Mouse (Mus musculus) neural tube, embryonic 15.5 days (tissue): Measurements from ENCODE around the gene Avp. TPM values are rescaled to one million over a fixed set of nuclear protein-coding genes. Genes with fewer than 3 reads are reported as not detected.

Experiments
- ATAC-seq: fragments of 200-750 bp; cut with Nextera tagmentation; 2 replicates; pipeline ENCODE4 v1.8.0; 2017; ENCODE audit warnings: mild to moderate bottlenecking, moderate TSS enrichment, moderate library complexity; ENCODE audit not compliant: low FRiP score
- H3K27ac ChIP-seq: fragments of 300-500 bp; sonication (generic); replicated peaks from 2 replicates; pipeline ENCODE4 v1.5.1; 2015; ENCODE audit warnings: mild to moderate bottlenecking, inconsistent platforms
- H3K27me3 ChIP-seq: fragments of 300-500 bp; sonication (generic); replicated peaks from 2 replicates; pipeline ENCODE4 v1.6.1; 2015; ENCODE audit warnings: inconsistent platforms
- H3K36me3 ChIP-seq: fragments of 300-500 bp; sonication (generic); 2 replicates; pipeline ENCODE4 v1.6.1; 2015; ENCODE audit warnings: inconsistent platforms
- H3K4me1 ChIP-seq: fragments of 300-500 bp; sonication (generic); 2 replicates; pipeline ENCODE4 v1.6.1; 2015; ENCODE audit warnings: inconsistent platforms
- H3K4me2 ChIP-seq: fragments of 300-500 bp; sonication (generic); 2 replicates; pipeline ENCODE4 v1.6.1; 2015; ENCODE audit warnings: inconsistent platforms, mild to moderate bottlenecking, moderate library complexity
- H3K4me3 ChIP-seq: fragments of 300-500 bp; sonication (generic); replicated peaks from 2 replicates; pipeline ENCODE4 v1.5.1; 2015; ENCODE audit warnings: mild to moderate bottlenecking, inconsistent platforms
- H3K9ac ChIP-seq: fragments of 300-500 bp; sonication (generic); replicated peaks from 2 replicates; pipeline ENCODE4 v1.6.1; 2015; ENCODE audit warnings: mild to moderate bottlenecking, inconsistent platforms
- H3K9me3 ChIP-seq: fragments of 300-500 bp; sonication (generic); replicated peaks from 2 replicates; pipeline ENCODE4 v1.6.1; 2016; ENCODE audit warnings: inconsistent platforms
- WGBS: fragments of 180-500 bp; shearing (Covaris S2); methylation state at CpG from one replicate; pipeline ENCODE4 v1.1.7; 2015; ENCODE audit warnings: mixed read lengths; 5-methylcytosine and 5-hydroxymethylcytosine counted together
- microRNA-seq: library from miRNA; unstranded; fragments of <30 nt; microRNA quantifications from one replicate; pipeline ENCODE4, GENCODE M21; 2017
- polyA plus RNA-seq: library from polyadenylated mRNA; unstranded; fragments of >200 nt; fragmentation: Nextera tagmentation; extraction: Ambion mirVana; gene quantifications from 2 replicates; pipeline ENCODE4 v1.2.1, GENCODE M21; 2015

Gene Avp
- polyA plus RNA-seq, 1 experiment from 2014 or later = not detected

DNA sequence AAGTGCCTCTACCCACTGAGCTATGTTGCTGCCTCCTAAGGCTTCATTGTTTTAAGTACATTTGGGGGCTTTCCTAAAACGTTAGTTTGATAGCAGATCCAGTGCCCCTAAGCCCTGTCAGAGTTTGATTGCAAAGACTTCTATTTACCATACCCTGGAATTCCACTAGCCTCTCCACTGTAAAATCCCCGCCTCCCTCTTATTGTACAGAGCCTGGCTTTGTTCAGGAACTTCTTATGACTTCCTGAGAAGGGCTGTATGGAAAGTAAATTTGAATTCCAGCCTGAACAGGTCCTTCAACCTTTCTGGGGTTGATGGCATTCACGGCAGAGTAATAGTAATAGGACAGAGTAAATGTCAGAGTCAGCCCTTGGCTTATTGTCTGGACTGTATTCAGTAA lies 45.5 kb downstream of the Avp start:
- no peak overlapping the region for H3K4me2 ChIP-seq
- no peaks in the 10 kb centered on the region for H3K9me3 ChIP-seq
- H3K4me3 ChIP-seq = no peak overlapping the region
- no peak for ATAC-seq
- peaks cover 89% of the 10 kb centered on the region for H3K36me3 ChIP-seq
- H3K27me3 ChIP-seq = no peaks in the 10 kb centered on the region
- no peak overlapping the region for H3K9ac ChIP-seq
- no peak overlapping the region for H3K27ac ChIP-seq
- 76% methylated on average over 3 of the region's 3 CpGs for WGBS
- H3K4me1 ChIP-seq = no peaks in the 10 kb centered on the region

DNA sequence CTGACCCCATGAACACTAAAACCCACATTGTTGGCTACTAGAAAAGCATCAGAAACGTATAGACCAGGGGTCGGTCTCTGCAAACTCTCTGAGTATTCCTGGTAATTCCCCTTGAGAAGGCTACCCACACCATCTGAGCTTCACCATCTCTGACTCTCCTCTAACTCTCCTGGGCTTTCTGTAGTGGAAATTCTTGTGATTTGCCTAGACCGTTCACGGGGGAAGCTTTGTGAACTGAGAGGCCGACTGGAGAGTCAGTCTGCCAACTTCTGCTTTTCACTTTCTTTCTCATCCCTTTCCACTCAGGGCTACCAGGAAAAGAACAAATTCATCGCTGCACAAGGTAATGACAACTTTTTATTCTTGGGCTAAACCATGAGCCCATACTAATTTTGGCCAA lies 47.3 kb downstream of the Avp start:
- Histone ChIP-seq H3K36me3 (peaks cover 81% of the 10 kb centered on the region), H3K9me3 (no peaks in the 10 kb centered on the region), H3K9ac (no peak overlapping the region), H3K4me3 (no peak overlapping the region), H3K4me2 (no peak overlapping the region), H3K27me3 (no peaks in the 10 kb centered on the region), H3K27ac (no peak overlapping the region), H3K4me1 (no peaks in the 10 kb centered on the region)
- WGBS = 91% methylated on average over 6 of the region's 6 CpGs
- ATAC-seq = no peak

DNA sequence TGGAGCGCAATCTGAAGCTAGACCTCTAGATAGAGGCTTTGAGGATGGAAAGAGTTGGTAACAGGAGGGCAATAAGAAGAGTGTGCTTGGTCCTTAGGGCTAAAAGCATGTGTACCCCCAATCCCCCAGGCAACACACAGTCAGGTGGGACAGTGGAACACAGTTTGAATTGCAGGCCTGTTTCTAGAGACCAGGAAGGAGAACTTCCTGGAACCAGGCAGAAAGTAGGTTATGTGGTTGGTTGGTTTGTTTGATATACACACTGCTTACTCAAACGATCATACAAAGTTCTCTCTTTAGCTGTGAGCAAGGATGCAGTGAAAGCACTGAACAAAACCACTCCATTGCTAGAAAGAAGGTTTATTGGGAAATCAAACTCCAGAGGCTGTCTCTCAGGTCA lies 50.2 kb downstream of the Avp start:
- WGBS = 93% methylated on average over 2 of the region's 2 CpGs
- Histone ChIP-seq H3K4me2 (no peak overlapping the region), H3K4me3 (no peak overlapping the region), H3K9me3 (no peaks in the 10 kb centered on the region), H3K4me1 (no peaks in the 10 kb centered on the region), H3K27me3 (no peaks in the 10 kb centered on the region), H3K27ac (no peak overlapping the region), H3K9ac (no peak overlapping the region), H3K36me3 (peaks cover 61% of the 10 kb centered on the region)
- no peak for ATAC-seq

Small RNA genes within 50 kb of the gene (microRNA-seq; reads per million reads assigned to microRNA genes)
- not detected for gene Gm23876

Other genes starting within 250 kb of the Avp start
- gene Cpxm1, start 185.0 kb downstream of the Avp start, polyA plus RNA-seq = 27.8 and 30.3 TPM in 2 replicates
- 0.17 TPM in 1 of 2 replicates, not detected in the other for gene Gm28372, start 177.3 kb downstream of the Avp start, polyA plus RNA-seq
- 0.36 and 0.56 TPM in 2 replicates for gene 1700020A23Rik, start 177.3 kb downstream of the Avp start, polyA plus RNA-seq
- gene Tmem239, start 176.1 kb downstream of the Avp start, polyA plus RNA-seq = not detected in 2 replicates
- 102 TPM in 2 replicates for gene Vps16, start 158.2 kb downstream of the Avp start, polyA plus RNA-seq
- gene Pced1a, start 157.9 kb downstream of the Avp start, polyA plus RNA-seq = 14.3 and 16.0 TPM in 2 replicates
- gene Ptpra, start 132.3 kb downstream of the Avp start, polyA plus RNA-seq = 123 and 129 TPM in 2 replicates
- gene Mrps26, start 18.8 kb downstream of the Avp start, polyA plus RNA-seq = 105 and 107 TPM in 2 replicates
- gene Oxt, start 6.4 kb downstream of the Avp start, polyA plus RNA-seq = not detected in 2 replicates
- 9.5 and 10.8 TPM in 2 replicates for gene Fastkd5, start 47.5 kb upstream of the Avp start, polyA plus RNA-seq
- 10.0 and 11.3 TPM in 2 replicates for gene Ubox5, start 47.5 kb upstream of the Avp start, polyA plus RNA-seq
- gene Lzts3, start 60.2 kb upstream of the Avp start, polyA plus RNA-seq = 18.1 and 21.4 TPM in 2 replicates
- gene Ddrgk1, start 82.1 kb upstream of the Avp start, polyA plus RNA-seq = 74.3 and 76.2 TPM in 2 replicates
- gene Itpa, start 85.1 kb upstream of the Avp start, polyA plus RNA-seq = 115 and 123 TPM in 2 replicates
- 0.60 and 0.67 TPM in 2 replicates for gene Slc4a11, start 115.0 kb upstream of the Avp start, polyA plus RNA-seq